Mouse (Mus musculus) CD4-positive, CD25-positive, alpha-beta regulatory T cell, adult 2 months (primary cell): ENCODE measurements around the gene Gabrg1.

ENCODE experiments used
- DNase-seq: peaks from one replicate; pipeline ENCODE4 v3.0.0-alpha.2; 2012; ENCODE audit warnings: low read depth, low spot score

Gabrg1 gene

DNA sequence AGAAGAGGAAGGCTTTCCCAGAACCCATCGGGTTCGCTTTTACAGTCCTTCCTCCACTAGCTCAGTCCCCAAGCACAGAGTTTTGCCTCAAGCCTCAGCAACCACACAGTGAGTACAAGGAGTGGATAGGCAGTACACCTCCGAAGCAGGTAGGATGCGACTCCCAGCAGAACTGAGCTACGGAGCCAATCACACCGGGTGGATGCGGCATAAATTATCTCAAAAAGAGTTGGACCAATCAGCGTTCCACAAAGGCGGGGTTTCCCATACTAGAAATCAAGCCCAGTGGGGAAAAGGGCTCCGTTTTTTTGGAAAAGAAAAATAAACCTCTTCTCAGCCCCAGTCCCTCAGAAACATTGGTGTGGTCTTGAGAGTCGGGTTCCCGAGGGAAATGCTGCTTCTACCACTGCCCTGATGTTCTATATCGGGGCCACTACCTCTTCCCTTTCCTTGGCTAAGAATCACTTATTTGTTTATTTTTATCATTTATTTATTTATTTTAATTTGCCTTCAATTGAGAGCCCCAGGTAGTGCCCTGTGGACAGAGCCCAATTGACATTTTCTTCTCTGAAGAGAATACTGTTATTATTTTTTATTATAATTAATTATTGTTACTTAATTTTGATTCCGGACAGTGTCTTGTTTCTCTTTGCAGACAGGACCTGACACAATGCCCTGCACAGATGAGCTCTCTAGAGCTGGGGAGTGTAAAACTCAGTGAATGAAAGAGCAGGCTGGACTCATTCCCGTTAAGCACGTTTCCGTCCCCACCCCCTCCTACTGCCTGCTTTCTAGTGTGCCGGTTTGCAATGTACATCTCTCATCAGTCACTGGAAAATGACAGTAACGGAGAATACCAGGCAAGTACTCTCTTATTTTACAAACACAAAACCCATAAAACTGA is at the start of gene Gabrg1:
Gene Gabrg1 (minus strand): TSS at position 426 of the 904 bp plus-strand sequence.
- no peak for DNase-seq

DNA sequence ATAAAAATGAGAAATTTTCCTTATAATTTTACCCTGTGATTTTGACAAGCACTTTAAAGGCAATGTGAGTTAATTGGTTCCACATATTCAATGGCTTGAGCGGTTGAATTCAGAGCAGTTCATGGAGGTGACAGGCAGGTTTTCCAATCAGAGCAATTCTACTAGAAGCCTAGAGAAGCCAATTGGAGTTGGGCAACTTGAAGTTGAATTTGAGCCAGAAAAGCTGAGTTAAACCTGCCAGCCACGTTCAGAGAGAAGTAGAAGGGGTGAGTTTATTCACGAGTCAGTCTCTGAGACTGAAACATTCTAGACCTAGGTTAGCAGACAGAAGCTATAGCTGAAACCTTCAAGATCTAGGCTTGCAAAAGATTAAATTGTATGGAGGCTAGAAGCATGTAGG is 41.6 kb upstream of the Gabrg1 start:
- DNase-seq = no peak

DNA sequence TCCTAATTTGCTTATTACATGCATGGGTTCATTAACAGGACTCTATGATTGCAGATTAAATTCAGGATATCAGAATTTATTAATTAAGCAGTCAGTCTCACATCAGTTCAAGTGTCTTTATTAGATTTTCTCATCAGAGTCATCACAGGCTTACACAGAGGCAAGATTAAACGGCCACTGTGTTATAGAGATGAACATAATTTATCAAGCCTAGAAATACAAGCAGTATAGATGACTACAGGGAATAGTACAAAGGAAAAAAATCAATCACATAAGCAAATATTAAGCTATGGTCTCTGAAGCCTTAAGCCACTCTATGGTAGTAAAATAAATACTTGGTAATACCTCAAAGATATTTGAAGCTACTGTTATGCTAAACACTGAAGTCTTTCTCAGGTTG is 27.7 kb upstream of the Gabrg1 start:
- DNase-seq = no peak

DNA sequence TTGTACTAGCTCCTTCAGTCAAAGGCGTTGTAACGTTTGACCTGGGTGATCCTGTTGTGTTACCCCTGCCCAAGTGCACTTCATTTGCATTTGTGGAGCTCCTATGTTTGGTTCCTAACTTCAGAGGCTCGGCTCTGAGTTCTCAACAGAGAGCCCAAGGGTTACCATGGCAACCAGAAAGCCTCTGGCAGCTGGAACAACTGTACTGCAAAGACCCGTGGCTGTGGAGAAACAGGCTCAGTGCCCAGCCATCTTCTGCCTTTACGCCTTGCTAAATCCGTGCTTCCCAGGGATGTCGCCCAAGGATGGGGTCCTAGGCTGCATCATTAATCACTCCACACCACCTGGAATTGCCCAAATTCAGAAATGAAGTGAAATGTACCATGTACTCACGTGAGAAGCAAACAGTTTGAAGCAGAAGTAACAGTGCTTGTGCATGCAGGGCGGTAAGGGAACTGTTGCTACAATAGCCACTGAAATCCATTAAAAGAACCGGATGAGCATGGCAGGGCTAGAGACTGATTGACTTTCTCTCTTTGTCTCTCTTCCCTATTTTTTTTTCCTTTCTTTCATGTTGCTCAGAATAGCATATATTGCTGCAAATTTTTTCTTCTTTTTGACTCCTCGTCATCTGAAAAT is 798 bp upstream of the Gabrg1 start:
- DNase-seq = no peak

DNA sequence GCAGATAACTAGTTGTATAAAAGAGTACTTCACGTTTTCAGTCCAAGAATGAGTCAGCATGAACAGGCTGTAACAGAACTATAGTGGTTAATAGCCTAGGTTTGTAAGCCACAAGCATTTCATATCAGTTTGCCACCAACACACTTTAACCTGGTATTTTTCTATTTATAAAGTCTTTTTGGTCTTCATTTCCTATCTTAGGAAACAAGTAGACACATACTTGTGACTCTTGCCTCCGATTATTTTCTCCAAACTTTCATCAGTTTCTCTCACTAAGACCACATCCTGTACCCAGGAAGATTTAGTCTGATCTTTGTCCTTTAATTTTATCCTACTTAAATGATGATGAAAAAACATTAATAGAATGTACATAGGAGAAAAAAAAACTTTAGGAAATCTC is 23.7 kb downstream of the Gabrg1 start:
- no peak for DNase-seq

DNA sequence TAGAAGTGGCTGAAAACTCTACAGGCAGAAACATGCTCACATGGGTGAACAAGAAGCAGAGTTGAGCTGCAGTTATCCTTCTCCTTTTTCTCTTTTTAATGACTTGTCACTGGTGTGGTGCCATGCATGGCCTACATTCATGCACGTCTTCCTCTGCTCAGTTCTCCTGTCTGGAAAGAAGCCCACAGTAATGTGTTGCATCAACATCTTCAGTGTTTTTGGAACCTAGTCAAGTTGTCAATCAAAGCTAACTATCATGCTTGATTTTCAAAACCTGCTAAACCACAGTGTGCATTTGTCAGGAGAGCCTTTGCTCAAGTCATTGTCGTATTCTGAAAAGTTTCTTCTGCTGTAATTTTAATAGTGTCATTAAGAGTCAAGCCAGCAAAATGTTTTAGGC is 106.3 kb downstream of the Gabrg1 start:
- DNase-seq = no peak

DNA sequence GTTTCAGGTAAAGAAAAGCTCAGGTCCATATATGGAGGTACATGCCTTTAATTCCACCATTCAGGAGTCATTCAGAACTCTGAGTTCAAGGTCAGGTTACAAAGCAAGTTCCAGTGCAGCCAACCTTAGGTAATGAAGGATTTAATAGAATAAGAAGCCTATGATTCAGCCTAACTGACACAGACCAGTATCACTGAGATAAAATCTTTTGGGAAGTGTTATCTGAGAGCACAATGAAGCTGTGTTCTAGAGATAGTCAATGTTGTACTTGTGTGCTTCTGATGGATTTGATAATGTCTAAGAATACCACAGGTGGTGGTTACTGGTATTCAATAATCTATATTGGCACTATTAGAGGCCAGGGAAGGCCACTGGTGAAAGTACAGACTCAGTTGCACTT is 138.1 kb downstream of the Gabrg1 start:
- no peak for DNase-seq
